Mouse (Mus musculus): ENCODE results near the gene Patl2. TPM values are rescaled to one million over a fixed set of nuclear protein-coding genes. Genes with fewer than 3 reads are reported as not detected.
A peak's percentile ranks its signal among the peaks of the same experiment; 100 is the strongest.
"Not testable (repeated sequence)": the region's sequence is repeated elsewhere in the genome, so short reads cannot be mapped to it uniquely, and the experiment has no call there.

Patl2 gene
- total RNA-seq, 4 experiments from 2014 or later, result not detected

DNA sequence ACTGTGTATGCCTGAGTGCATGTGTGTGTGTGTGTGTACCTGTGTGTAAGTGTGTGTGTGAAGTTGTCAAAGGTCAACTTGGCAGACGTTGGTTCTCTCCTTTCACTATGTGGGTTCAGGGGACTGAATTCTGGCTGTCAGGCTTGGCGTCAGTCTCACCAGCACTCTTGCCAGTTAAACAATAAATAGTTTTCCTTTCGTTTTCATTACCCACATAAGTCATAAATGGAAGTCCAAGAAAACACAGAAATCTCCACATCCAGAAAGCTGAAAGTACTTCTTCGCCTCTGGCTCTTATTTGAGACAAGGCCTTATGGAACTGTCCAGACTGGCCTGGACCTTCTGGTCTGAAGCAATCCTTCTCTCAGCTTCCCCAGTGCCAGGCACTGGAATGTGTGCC, 40.2 kb downstream of the Patl2 start:
- DNase-seq (ENCODE audit: low spot score), result no peak

DNA sequence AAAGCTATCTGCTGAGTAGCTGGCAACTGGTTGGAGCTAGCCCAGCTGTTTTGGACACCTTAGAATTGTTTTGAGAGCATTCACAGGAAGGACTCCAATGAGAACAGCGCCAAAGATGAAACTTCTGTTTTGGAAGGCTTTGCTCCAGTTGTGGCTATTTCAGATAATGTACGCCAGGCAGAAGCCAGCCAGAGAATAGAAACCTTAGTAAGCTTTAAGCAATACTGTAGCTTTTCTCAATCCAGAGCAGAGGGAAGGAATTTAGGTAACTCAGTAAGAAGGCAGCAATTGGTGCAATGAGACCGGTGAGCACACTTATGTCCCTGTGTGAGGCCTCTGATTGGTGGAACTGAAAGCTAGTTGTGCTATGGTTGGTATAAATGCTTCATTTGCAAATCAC, 42.9 kb downstream of the Patl2 start:
- no peak for DNase-seq (ENCODE audit: low spot score)

DNA sequence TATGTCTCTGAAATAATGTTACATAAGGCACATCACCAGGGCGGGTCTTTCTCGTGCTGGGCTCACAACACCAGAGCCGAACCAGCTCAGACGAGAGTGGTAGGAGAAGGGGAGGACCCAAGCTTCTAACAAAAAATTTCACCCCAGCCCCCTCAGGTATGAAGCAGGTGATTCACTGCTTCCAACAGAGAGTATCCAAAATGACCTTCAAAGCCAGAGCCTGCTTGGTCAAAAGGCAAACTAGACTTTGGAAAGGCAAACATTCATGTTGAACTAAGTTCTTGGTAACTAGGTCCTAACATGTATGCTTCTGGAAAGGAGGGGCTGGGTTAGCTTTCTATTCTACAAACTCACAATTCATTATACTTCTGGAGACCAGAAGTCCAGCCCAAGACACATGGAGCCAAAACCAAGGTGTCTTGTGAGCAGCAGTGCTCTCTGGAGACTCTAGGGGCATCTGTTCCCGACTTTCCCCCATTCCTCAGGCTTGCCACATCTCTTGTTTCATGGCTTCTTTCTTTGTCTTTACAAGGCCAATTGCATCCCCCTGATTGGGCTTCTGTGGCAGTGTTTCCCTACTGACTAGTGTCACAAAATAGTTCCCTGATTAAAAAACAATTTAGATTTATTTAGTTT, 44.5 kb downstream of the Patl2 start:
- DNase-seq (ENCODE audit: low spot score), result no peak

DNA sequence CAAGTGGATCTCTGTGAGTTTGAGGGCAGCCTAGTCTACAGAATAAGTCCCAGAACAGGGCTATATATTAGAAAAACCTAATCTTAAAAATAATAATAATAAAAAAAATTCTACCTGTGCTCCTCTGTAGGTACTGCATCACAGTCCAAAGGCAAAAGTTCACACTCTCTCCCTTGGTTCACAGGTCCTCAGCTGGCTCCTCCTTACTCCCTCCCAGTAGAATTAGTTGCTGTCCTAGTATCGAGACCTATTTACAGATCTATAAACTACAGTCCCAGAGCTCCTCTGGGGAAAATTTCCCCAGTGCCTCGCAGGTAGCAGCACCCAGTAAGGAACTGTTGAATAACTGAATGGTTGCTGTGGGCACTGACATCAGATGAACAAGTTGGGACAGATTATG, 45.2 kb downstream of the Patl2 start:
- DNase-seq (ENCODE audit: low spot score), result no peak

DNA sequence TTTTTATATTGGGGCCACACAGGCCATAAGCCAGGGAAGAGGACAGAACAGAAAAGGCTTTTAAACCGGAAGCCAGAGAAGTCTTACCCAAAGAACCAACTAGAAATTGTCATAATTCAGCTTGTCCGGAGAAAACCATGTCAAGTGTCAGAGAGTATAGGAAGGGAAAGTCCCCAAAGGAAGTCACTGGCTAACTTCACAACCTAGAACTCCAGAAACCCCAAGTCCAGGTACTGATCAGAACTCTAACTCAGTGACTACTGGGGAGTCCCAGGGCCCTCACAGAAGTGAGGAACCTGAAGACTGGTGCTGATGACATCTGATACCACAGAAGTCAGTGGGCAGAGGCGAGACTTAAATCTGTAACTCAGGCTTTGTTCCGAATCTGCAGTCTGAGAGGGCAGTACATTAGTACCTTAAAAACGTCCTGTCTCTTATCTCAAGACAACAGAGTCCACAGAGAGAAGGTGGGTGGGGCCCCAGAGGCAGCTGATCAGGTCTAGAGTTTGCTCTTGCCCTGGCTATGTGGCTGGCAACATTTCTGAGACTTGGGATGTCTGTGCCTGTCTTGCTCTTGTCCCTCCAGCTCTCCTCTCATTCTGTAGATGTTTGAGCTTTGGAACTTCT, 48.0 kb downstream of the Patl2 start:
- no peak for DNase-seq (ENCODE audit: low spot score)

DNA sequence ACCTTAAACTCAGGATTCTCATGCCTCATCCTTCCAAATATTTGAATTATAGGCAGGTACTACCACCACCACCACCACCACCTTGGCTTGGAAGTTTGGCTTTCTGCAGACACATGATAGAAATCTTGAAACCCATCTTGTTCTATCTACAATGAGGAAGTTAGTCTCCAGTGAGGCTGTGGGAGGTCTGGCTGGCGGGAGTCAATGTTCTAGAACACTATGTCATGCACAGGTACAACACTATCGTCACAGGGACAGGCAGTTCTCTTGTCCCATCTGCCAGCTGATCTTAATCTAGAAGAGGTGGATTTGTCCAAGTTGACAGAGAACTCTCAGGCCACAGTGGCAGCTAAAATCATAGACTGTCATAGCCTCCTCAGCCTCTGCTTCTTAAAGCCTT, 53.4 kb downstream of the Patl2 start:
- DNase-seq (ENCODE audit: low spot score), result no peak

DNA sequence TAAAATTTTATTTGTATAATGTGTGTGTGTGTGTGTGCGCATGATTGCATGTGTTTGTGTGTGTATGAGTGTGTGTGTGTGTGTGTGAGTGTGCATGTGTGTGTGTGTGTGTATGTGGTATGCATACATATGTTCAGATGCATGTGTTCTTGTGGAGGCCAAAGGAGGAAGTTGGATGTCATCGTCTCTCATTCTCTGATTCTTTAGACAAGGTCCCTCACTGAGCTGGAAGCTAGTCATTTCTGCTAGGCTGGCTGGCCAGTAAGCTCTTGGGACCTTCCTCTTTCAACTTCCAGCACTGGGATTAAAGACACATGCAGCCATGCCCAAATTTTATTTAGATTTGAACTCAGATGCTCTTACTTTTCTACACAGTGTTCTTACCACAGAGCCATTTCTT, 53.9 kb downstream of the Patl2 start:
- no peak for DNase-seq (ENCODE audit: low spot score)

- DNase-seq (ENCODE audit: low spot score), result no peak
Observed at GRCm38 (mm10) chr2:122127635-122128034, 58.4 kb downstream of the Patl2 start.

GRCm38 (mm10) chr2:122126765-122127347, 59.1 kb downstream of the Patl2 start:
- DNase-seq (ENCODE audit: low spot score), result no peak

DNA sequence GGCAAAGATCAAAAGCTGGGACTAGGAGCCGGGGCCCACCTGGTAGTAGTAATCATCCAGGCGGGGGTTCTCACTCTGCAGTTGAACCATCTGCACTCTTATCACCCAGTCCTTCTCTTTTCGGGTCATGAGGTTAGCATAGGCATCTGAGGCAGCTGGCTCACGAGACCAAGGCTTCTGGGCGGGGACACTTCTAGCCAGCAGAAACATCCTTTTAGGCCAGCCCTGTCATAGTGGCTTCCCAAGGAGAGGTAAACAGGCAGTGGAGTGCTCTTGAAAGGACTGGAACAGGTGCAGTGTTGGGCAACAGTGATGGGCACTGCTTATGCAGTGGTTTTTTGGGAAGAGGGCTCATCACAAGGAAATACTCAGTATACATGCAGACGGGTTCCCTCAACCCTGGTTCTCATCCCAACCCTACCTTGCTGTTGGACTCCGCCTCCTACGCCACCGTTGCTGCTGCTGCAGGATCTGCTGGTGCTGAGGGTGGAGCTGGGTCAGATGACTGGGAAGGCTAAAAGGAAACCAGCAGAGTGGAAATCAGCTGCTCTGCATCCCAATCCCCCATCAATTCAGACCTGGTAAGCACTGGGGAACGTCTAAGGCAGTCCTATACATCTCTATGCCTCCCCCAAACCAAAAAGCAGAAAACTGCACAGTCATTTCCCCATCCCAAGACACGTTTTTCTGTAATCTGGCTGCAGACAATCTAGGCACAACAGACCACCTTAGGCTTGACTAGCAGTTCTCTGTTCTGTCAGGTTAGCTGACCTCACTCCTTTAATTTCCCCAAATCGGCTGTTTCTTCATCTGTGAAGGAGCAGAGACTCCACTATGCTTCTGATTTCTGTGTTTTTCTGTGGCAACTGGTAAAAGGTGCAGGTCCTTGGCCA, 60.1 kb downstream of the Patl2 start:
- DNase-seq (ENCODE audit: low spot score), result no peak

GRCm38 (mm10) chr2:122117961-122118958, 67.7 kb downstream of the Patl2 start, which contains the start of gene Spg11:
Gene Spg11, minus strand, starts transcription at chr2:122118386.
- peak; percentile 99 for DNase-seq (ENCODE audit: low spot score)

- no peak for DNase-seq (ENCODE audit: low spot score)
Observed at GRCm38 (mm10) chr2:122116888-122117287, 69.1 kb downstream of the Patl2 start.

DNA sequence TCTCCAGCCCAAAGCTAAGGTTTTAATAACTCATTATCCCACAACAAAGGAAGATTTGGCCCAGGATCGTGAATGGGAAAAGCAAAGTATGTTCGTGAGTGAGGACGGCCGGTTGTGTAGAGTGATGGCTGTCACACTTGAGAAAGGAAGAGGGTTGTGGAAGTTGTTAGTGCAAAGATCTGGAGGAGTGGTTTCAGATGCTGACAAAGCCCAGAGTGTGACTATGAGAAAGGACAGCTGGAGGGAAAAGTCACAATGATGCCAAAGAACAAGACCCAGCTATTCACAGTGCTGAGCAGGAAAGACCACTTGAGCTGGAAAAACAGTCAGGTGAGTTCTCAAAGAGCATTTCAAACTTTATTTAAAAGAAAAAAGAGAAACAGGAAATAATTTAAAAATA, 76.3 kb downstream of the Patl2 start:
- DNase-seq (ENCODE audit: low spot score), result peak; percentile 23

GRCm38 (mm10) chr2:122108101-122108500, 77.9 kb downstream of the Patl2 start:
- no peak for DNase-seq (ENCODE audit: low spot score)

- DNase-seq (ENCODE audit: low spot score), result no peak
Observed at GRCm38 (mm10) chr2:122102070-122102469, 83.9 kb downstream of the Patl2 start.

DNA sequence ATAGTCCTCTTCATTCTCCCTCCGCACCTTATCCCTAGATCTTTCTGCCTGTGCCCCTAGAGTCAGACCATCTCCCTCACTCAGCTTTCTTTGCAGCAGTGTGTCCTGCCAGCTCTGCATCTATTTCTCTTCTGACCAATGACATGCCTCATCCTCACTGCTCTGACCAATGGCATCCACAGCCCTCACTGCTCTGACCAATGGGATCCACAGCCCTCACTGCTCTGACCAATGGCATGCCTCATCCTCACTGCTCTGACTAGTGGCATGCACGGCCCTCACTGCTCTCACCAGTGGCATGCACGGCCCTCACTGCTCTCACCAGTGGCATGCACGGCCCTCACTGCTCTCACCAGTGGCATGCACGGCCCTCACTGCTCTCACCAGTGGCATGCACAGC, 88.3 kb downstream of the Patl2 start:
- DNase-seq (ENCODE audit: low spot score), result not testable (repeated sequence)

DNA sequence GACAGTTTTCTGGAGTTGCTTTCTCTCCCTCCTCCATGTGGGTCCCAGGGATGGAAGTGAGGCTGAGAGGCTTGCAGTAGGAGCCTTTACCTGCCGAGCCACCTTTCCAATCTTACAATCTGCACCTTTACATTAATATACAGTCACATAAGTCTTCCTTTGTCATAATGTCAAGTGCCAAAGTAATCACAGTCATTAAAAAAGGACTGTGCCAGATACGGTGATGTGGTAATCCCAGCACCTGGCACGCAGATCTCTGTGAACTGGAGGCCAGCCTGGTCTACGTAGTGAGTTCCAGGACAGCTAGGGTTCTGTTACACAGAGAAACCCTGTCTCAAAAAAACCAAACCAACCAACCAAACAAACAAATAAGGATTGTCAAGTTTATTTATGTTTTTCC, 92.1 kb downstream of the Patl2 start:
- no peak for DNase-seq (ENCODE audit: low spot score)

- peak; percentile 35 for DNase-seq (ENCODE audit: low spot score)
Observed at GRCm38 (mm10) chr2:122086446-122086845, 99.5 kb downstream of the Patl2 start.

- DNase-seq (ENCODE audit: low spot score), result no peak
Observed at GRCm38 (mm10) chr2:122081728-122082456, 104.1 kb downstream of the Patl2 start.

Measured in heart, adult 8-10 months (tissue).